Mouse (Mus musculus) MEL (cell line): ENCODE results near the gene Eif2ak4.

Experiments used
- CTCF ChIP-seq, 3 experiments: IDR thresholded peaks in 2 of 3; conservative IDR thresholded peaks in 1 of 3; 2 replicates each; pipeline ENCODE4 v1.5.1; 2011 to 2012; ENCODE audit warnings: low read length in 3 of 3, low read depth in 2 of 3, mild to moderate bottlenecking in 2 of 3, improper control_type of control experiment in 1 of 3, inconsistent platforms in 1 of 3, mixed read lengths in 1 of 3, moderate library complexity in 1 of 3; ENCODE audit not compliant: control insufficient read depth in 1 of 3, insufficient read depth in 1 of 3, poor library complexity in 1 of 3, severe bottlenecking in 1 of 3
- USF2 ChIP-seq, 2 experiments: IDR thresholded peaks; 2 replicates each; pipeline ENCODE4 v1.6.1; 2011 to 2012; ENCODE audit warnings: improper control_type of control experiment in 2 of 2, low read length in 2 of 2, borderline replicate concordance in 1 of 2, inconsistent platforms in 1 of 2, low read depth in 1 of 2, mild to moderate bottlenecking in 1 of 2; ENCODE audit not compliant: insufficient read depth in 1 of 2

DNA sequence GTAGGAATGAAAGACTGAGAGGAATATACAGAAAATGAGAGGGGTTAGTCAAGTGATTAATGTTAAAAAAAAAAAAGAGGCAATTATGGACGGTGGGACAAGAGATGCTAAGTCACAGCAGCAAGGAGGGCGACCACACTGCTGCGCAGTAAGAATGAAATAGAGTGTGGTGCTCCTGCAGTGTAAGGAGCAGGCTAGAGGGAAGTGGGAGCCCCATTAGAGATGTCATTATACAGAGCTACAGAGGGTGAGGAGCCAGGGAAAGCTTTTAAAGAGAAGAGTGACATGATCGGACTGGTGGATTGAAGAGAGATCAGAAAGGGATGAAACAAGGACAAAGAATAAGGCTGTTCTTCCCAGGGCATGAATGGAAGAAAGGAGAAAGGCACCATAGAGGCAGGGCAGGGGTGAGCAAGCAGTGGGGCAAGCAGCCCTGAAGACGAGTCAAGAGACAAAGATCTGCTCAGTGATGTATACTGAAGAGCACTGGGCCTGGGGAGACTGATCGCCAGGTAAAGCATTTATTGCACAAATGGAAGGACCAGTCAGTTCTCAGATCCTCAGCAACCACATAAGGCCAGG, 33.2 kb upstream of the Eif2ak4 start:
- no peak for TF ChIP-seq CTCF (IDR thresholded peaks at IDR 0.05 in 2 of 3, conservative IDR thresholded peaks at IDR 0.05 in 1 of 3; ENCODE audit: control insufficient read depth in 1 of 3, insufficient read depth in 1 of 3, low read depth in 2 of 3, low read length in 3 of 3, poor library complexity in 1 of 3, severe bottlenecking in 1 of 3)
- TF ChIP-seq USF2 (IDR thresholded peaks at IDR 0.05; ENCODE audit: borderline replicate concordance in 1 of 2, insufficient read depth in 1 of 2, low read depth in 1 of 2, low read length in 2 of 2) = no peak
